Mouse (Mus musculus) embryonic facial prominence, embryonic 11.5 days (tissue): ENCODE results near the gene St14. TPM values are rescaled to one million over a fixed set of nuclear protein-coding genes. Genes with fewer than 3 reads are reported as not detected.

Source experiments
- ATAC-seq: fragments of 200-750 bp; cut with Nextera tagmentation; replicated peaks from 2 replicates; pipeline ENCODE4 v1.8.0; 2017; ENCODE audit warnings: low read depth; ENCODE audit not compliant: insufficient number of reproducible peaks, low FRiP score, low TSS enrichment
- DNase-seq: peaks from one replicate; pipeline ENCODE4 v3.0.0-alpha.2; 2015; ENCODE audit warnings: low spot score
- H3K27ac ChIP-seq: fragments of 300-500 bp; sonication (generic); replicated peaks from 2 replicates; pipeline ENCODE4 v1.5.1; 2014; ENCODE audit warnings: mild to moderate bottlenecking, low read depth, low read length, control low read depth
- H3K27me3 ChIP-seq: fragments of 300-500 bp; sonication (generic); 2 replicates; pipeline ENCODE4 v1.6.1; 2014; ENCODE audit warnings: mild to moderate bottlenecking, low read length, moderate library complexity, mixed read lengths; ENCODE audit not compliant: control insufficient read depth, insufficient read depth
- H3K36me3 ChIP-seq: fragments of 300-500 bp; sonication (generic); replicated peaks from 2 replicates; pipeline ENCODE4 v1.6.1; 2014; ENCODE audit warnings: low read depth, mild to moderate bottlenecking, low read length, moderate library complexity, mixed read lengths; ENCODE audit not compliant: control insufficient read depth, insufficient read depth
- H3K4me1 ChIP-seq: fragments of 300-500 bp; sonication (generic); 2 replicates; pipeline ENCODE4 v1.6.1; 2014; ENCODE audit warnings: low read length, mixed read lengths; ENCODE audit not compliant: control insufficient read depth, insufficient read depth
- H3K4me2 ChIP-seq: fragments of 300-500 bp; sonication (generic); 2 replicates; pipeline ENCODE4 v1.6.1; 2014; ENCODE audit warnings: low read depth, mild to moderate bottlenecking, control low read depth, low read length, moderate library complexity
- H3K4me3 ChIP-seq: fragments of 300-500 bp; sonication (generic); 2 replicates; pipeline ENCODE4 v1.5.1; 2014; ENCODE audit warnings: low read depth, low read length, control low read depth
- H3K9ac ChIP-seq: fragments of 300-500 bp; sonication (generic); replicated peaks from 2 replicates; pipeline ENCODE4 v1.6.1; 2014; ENCODE audit warnings: mild to moderate bottlenecking, control low read depth, low read length
- H3K9me3 ChIP-seq: fragments of 300-500 bp; sonication (generic); replicated peaks from 2 replicates; pipeline ENCODE4 v1.6.1; 2016; ENCODE audit warnings: mild to moderate bottlenecking, low read length, inconsistent platforms, mixed read lengths; ENCODE audit not compliant: control insufficient read depth
- WGBS: fragments of 180-500 bp; shearing (Covaris S2); extraction: QIAGEN DNeasy Blood & Tissue Kit; methylation state at CpG from one replicate; pipeline ENCODE4 v1.1.7; 2014; 5-methylcytosine and 5-hydroxymethylcytosine counted together
- polyA plus RNA-seq: library from polyadenylated mRNA; unstranded; fragments of >200 nt; fragmentation: Nextera tagmentation; extraction: Ambion mirVana; gene quantifications from 2 replicates; pipeline ENCODE4 v1.2.1, GENCODE M21; 2014

The St14 gene
- polyA plus RNA-seq, 1 experiment from 2014 or later, result 6.4 TPM

- H3K36me3 ChIP-seq, result no peaks in the 10 kb centered on the region
- no peak overlapping the region for H3K27ac ChIP-seq
- no peak overlapping the region for H3K9ac ChIP-seq
- 79% methylated on average over 20 of the region's 20 CpGs for WGBS
- ATAC-seq (no peak), DNase-seq (no peak)
- H3K4me3 ChIP-seq, result no peak overlapping the region
- H3K27me3 ChIP-seq, result no peaks in the 10 kb centered on the region
- H3K4me2 ChIP-seq, result no peak overlapping the region
- H3K4me1 ChIP-seq, result no peaks in the 10 kb centered on the region
- no peaks in the 10 kb centered on the region for H3K9me3 ChIP-seq
Observed at GRCm38 (mm10) chr9:31097088-31098082, 34.3 kb downstream of the St14 start.

- no peaks in the 10 kb centered on the region for H3K27me3 ChIP-seq
- no peak overlapping the region for H3K9ac ChIP-seq
- ATAC-seq (no peak), DNase-seq (no peak)
- H3K4me2 ChIP-seq, result no peak overlapping the region
- 94% methylated on average over 10 of the region's 10 CpGs for WGBS
- no peaks in the 10 kb centered on the region for H3K4me1 ChIP-seq
- no peaks in the 10 kb centered on the region for H3K9me3 ChIP-seq
- H3K4me3 ChIP-seq, result no peak overlapping the region
- H3K27ac ChIP-seq, result no peak overlapping the region
- H3K36me3 ChIP-seq, result no peaks in the 10 kb centered on the region
Observed at GRCm38 (mm10) chr9:31092833-31093195, 38.8 kb downstream of the St14 start.

GRCm38 (mm10) chr9:31092111-31092832 lies 39.4 kb downstream of the St14 start:
- no peak for DNase-seq
- Histone ChIP-seq H3K27ac (no peak overlapping the region), H3K27me3 (no peaks in the 10 kb centered on the region), H3K9me3 (no peaks in the 10 kb centered on the region), H3K4me3 (no peak overlapping the region), H3K9ac (no peak overlapping the region), H3K4me1 (no peaks in the 10 kb centered on the region), H3K36me3 (no peaks in the 10 kb centered on the region), H3K4me2 (no peak overlapping the region)
- ATAC-seq, result no peak
- WGBS, result 89% methylated on average over 18 of the region's 18 CpGs

GRCm38 (mm10) chr9:31091162-31091581 lies 40.5 kb downstream of the St14 start:
- no peak for DNase-seq
- H3K27me3 ChIP-seq, result no peaks in the 10 kb centered on the region
- no peak overlapping the region for H3K4me2 ChIP-seq
- no peaks in the 10 kb centered on the region for H3K36me3 ChIP-seq
- no peak overlapping the region for H3K27ac ChIP-seq
- H3K9ac ChIP-seq, result no peak overlapping the region
- H3K9me3 ChIP-seq, result no peaks in the 10 kb centered on the region
- ATAC-seq, result no peak
- 97% methylated on average over 10 of the region's 10 CpGs for WGBS
- no peaks in the 10 kb centered on the region for H3K4me1 ChIP-seq
- no peak overlapping the region for H3K4me3 ChIP-seq

GRCm38 (mm10) chr9:31090081-31091023 lies 41.3 kb downstream of the St14 start:
- no peaks in the 10 kb centered on the region for H3K4me1 ChIP-seq
- no peaks in the 10 kb centered on the region for H3K36me3 ChIP-seq
- 77% methylated on average over 27 of the region's 29 CpGs for WGBS
- H3K9ac ChIP-seq, result no peak overlapping the region
- H3K27me3 ChIP-seq, result no peaks in the 10 kb centered on the region
- H3K9me3 ChIP-seq, result no peaks in the 10 kb centered on the region
- H3K27ac ChIP-seq, result no peak overlapping the region
- ATAC-seq (no peak), DNase-seq (no peak)
- H3K4me2 ChIP-seq, result no peak overlapping the region
- H3K4me3 ChIP-seq, result no peak overlapping the region

GRCm38 (mm10) chr9:31089541-31089940 lies 42.1 kb downstream of the St14 start:
- DNase-seq (no peak), ATAC-seq (no peak)
- H3K27me3 ChIP-seq, result no peaks in the 10 kb centered on the region
- H3K4me1 ChIP-seq, result no peaks in the 10 kb centered on the region
- WGBS, result 82% methylated on average over 9 of the region's 9 CpGs
- no peak overlapping the region for H3K4me3 ChIP-seq
- no peak overlapping the region for H3K4me2 ChIP-seq
- H3K36me3 ChIP-seq, result no peaks in the 10 kb centered on the region
- no peak overlapping the region for H3K9ac ChIP-seq
- no peaks in the 10 kb centered on the region for H3K9me3 ChIP-seq
- H3K27ac ChIP-seq, result no peak overlapping the region

GRCm38 (mm10) chr9:31088883-31089282 lies 42.8 kb downstream of the St14 start:
- Histone ChIP-seq H3K4me2 (no peak overlapping the region), H3K4me3 (no peak overlapping the region), H3K27me3 (no peaks in the 10 kb centered on the region), H3K36me3 (no peaks in the 10 kb centered on the region), H3K4me1 (no peaks in the 10 kb centered on the region), H3K9me3 (no peaks in the 10 kb centered on the region), H3K27ac (no peak overlapping the region), H3K9ac (no peak overlapping the region)
- 77% methylated on average over 4 of the region's 4 CpGs for WGBS
- no peak for DNase-seq
- no peak for ATAC-seq
